Mouse (Mus musculus) intestine, embryonic 15.5 days (tissue): ENCODE measurements around the gene Shb. TPM values are rescaled to one million over a fixed set of nuclear protein-coding genes. Genes with fewer than 3 reads are reported as not detected.
"Not testable (repeated sequence)": the region's sequence is repeated elsewhere in the genome, so short reads cannot be mapped to it uniquely, and the experiment has no call there.

Experiments
- ATAC-seq: fragments of 200-750 bp; cut with Nextera tagmentation; 2 replicates; pipeline ENCODE4 v1.8.0; 2017; ENCODE audit warnings: moderate TSS enrichment, moderate library complexity
- H3K27ac ChIP-seq: fragments of 300-500 bp; sonication (generic); 2 replicates; pipeline ENCODE4 v1.5.1; 2015; ENCODE audit warnings: mild to moderate bottlenecking, inconsistent platforms
- H3K27me3 ChIP-seq: fragments of 300-500 bp; sonication (generic); replicated peaks from 2 replicates; pipeline ENCODE4 v1.6.1; 2015; ENCODE audit warnings: inconsistent platforms
- H3K36me3 ChIP-seq: fragments of 300-500 bp; sonication (generic); 2 replicates; pipeline ENCODE4 v1.6.1; 2015; ENCODE audit warnings: inconsistent platforms
- H3K4me1 ChIP-seq: fragments of 300-500 bp; sonication (generic); replicated peaks from 2 replicates; pipeline ENCODE4 v1.6.1; 2015; ENCODE audit warnings: inconsistent platforms
- H3K4me2 ChIP-seq: fragments of 300-500 bp; sonication (generic); replicated peaks from 2 replicates; pipeline ENCODE4 v1.6.1; 2015; ENCODE audit warnings: mild to moderate bottlenecking, inconsistent platforms
- H3K4me3 ChIP-seq: fragments of 300-500 bp; sonication (generic); replicated peaks from 2 replicates; pipeline ENCODE4 v1.5.1; 2015; ENCODE audit warnings: inconsistent platforms
- H3K9ac ChIP-seq: fragments of 300-500 bp; sonication (generic); 2 replicates; pipeline ENCODE4 v1.6.1; 2015; ENCODE audit warnings: inconsistent platforms
- H3K9me3 ChIP-seq: fragments of 300-500 bp; sonication (generic); 2 replicates; pipeline ENCODE4 v1.6.1; 2016; ENCODE audit warnings: inconsistent platforms
- WGBS: fragments of 180-500 bp; shearing (Covaris S2); methylation state at CpG from one replicate; pipeline ENCODE4 v1.1.7; 2015; 5-methylcytosine and 5-hydroxymethylcytosine counted together
- polyA plus RNA-seq: library from polyadenylated mRNA; unstranded; fragments of >200 nt; fragmentation: Nextera tagmentation; extraction: Ambion mirVana; gene quantifications from 2 replicates; pipeline ENCODE4 v1.2.1, GENCODE M21; 2015

Gene Shb
- polyA plus RNA-seq, 1 experiment from 2014 or later: 4.0 TPM

GRCm38 (mm10) chr4:45392099-45392498 is 140.2 kb downstream of the Shb start:
- 68% methylated on average over 4 of the region's 4 CpGs for WGBS
- ATAC-seq: no peak

DNA sequence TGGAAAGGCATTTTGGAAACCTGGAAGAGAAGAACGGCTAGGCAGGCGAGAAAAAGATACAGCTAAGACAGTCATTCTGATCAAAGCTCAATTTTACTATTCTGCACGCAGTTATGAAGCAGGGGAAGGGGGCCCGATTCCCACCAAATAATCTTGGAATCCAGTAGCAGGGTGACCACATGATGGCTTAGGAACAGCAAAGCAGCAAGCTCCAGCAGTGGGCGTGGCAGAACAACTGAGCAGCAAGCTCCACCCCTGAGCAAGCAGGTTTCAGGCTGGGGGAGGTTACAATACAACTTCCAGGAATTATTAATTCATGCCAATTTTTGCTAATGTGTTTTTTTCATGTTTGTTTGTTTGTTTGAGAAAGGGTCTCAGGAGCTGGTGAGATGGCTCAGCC is 145.0 kb downstream of the Shb start:
- H3K4me3 ChIP-seq, H3K9me3 ChIP-seq, H3K9ac ChIP-seq, H3K4me2 ChIP-seq, H3K4me1 ChIP-seq, H3K36me3 ChIP-seq, H3K27me3 ChIP-seq, H3K27ac ChIP-seq, ATAC-seq: not testable (repeated sequence)
- 93% methylated on average over 5 of the region's 5 CpGs for WGBS

More at GRCm38 (mm10) chr4:45392099-45392498, 140.2 kb downstream of the Shb start:
- Histone ChIP-seq H3K27ac (no peak overlapping the region), H3K9me3 (no peaks in the 10 kb centered on the region), H3K36me3 (peaks cover 2% of the 10 kb centered on the region; the same call in 1 of the 2 replicates), H3K4me1 (no peaks in the 10 kb centered on the region), H3K27me3 (no peaks in the 10 kb centered on the region), H3K4me2 (no peak overlapping the region), H3K9ac (no peak overlapping the region), H3K4me3 (no peak overlapping the region)

- not testable (repeated sequence) for H3K27ac ChIP-seq, H3K4me2 ChIP-seq, H3K4me3 ChIP-seq, H3K9me3 ChIP-seq, H3K36me3 ChIP-seq, ATAC-seq, H3K9ac ChIP-seq, H3K27me3 ChIP-seq, H3K4me1 ChIP-seq
- WGBS: 49% methylated on average over 2 of the region's 2 CpGs
Observed at GRCm38 (mm10) chr4:45382133-45382532, 150.1 kb downstream of the Shb start.

- H3K4me1 ChIP-seq, H3K9me3 ChIP-seq, H3K4me3 ChIP-seq, H3K4me2 ChIP-seq, H3K9ac ChIP-seq, H3K27ac ChIP-seq, H3K27me3 ChIP-seq, ATAC-seq, H3K36me3 ChIP-seq: not testable (repeated sequence)
- WGBS: 89% methylated on average over 10 of the region's 10 CpGs
Observed at GRCm38 (mm10) chr4:45380903-45381580, 151.2 kb downstream of the Shb start.

GRCm38 (mm10) chr4:45376573-45376972 is 155.7 kb downstream of the Shb start:
- Histone ChIP-seq H3K4me2 (no peak overlapping the region), H3K4me3 (no peak overlapping the region), H3K27ac (no peak overlapping the region), H3K27me3 (no peaks in the 10 kb centered on the region), H3K4me1 (no peaks in the 10 kb centered on the region), H3K36me3 (peaks cover 24% of the 10 kb centered on the region), H3K9me3 (no peaks in the 10 kb centered on the region), H3K9ac (no peak overlapping the region)
- WGBS: 79% methylated on average over 4 of the region's 4 CpGs
- ATAC-seq: no peak

GRCm38 (mm10) chr4:45374879-45375278 is 157.4 kb downstream of the Shb start:
- Histone ChIP-seq H3K4me2 (no peak overlapping the region), H3K4me1 (no peaks in the 10 kb centered on the region), H3K9me3 (no peaks in the 10 kb centered on the region), H3K4me3 (no peak overlapping the region), H3K36me3 (peaks cover 24% of the 10 kb centered on the region), H3K27ac (no peak overlapping the region), H3K27me3 (no peaks in the 10 kb centered on the region), H3K9ac (no peak overlapping the region)
- WGBS: 62% methylated on average over 5 of the region's 5 CpGs
- ATAC-seq: no peak

Other genes starting within 250 kb of the Shb start
- 13.0 and 13.7 TPM in 2 replicates for gene Trmt10b, start 235.3 kb downstream of the Shb start, polyA plus RNA-seq
- 9.3 and 9.5 TPM in 2 replicates for gene Dcaf10, start 190.4 kb downstream of the Shb start, polyA plus RNA-seq
- 75.4 and 90.4 TPM in 2 replicates for gene Exosc3, start 189.7 kb downstream of the Shb start, polyA plus RNA-seq
- 53.1 and 54.2 TPM in 2 replicates for gene Slc25a51, start 123.7 kb downstream of the Shb start, polyA plus RNA-seq